Mouse (Mus musculus): ENCODE measurements around the gene Syndig1l. TPM values are rescaled to one million over a fixed set of nuclear protein-coding genes. Genes with fewer than 3 reads are reported as not detected.

Syndig1l gene
- polyA plus RNA-seq (2012; ENCODE audit: insufficient read depth, insufficient read length, missing spikeins), result not detected in 2 replicates

GRCm38 (mm10) chr12:84698319-84699081 lies at the start of gene Syndig1l:
Gene Syndig1l, minus strand, starts transcription at chr12:84698831.
- H3K4me3 ChIP-seq (ENCODE audit: insufficient read depth, low read depth, low read length), result peak within 1 kb of the TSS; percentile 41; the same call in 1 of the 2 replicates

GRCm38 (mm10) chr12:84748134-84748533 lies 49.5 kb upstream of the Syndig1l start:
- Histone ChIP-seq H3K4me3 (ENCODE audit: insufficient read depth, low read depth, low read length) (no peak overlapping the region), H3K4me1 (ENCODE audit: control insufficient read depth, insufficient read depth, insufficient read length, low read length) (no peaks in the 10 kb centered on the region), H3K27ac (replicated peaks; ENCODE audit: low read depth, low read length) (no peak overlapping the region)

More at GRCm38 (mm10) chr12:84698319-84699081, at the start of gene Syndig1l:
- no peaks in the 10 kb centered on the region for H3K4me1 ChIP-seq (ENCODE audit: control insufficient read depth, insufficient read depth, insufficient read length, low read length)
- H3K27ac ChIP-seq (replicated peaks; ENCODE audit: low read depth, low read length), result no peak within 1 kb of the TSS

- Histone ChIP-seq H3K4me3 (ENCODE audit: insufficient read depth, low read depth, low read length) (no peak overlapping the region), H3K4me1 (ENCODE audit: control insufficient read depth, insufficient read depth, insufficient read length, low read length) (no peaks in the 10 kb centered on the region)
Observed at GRCm38 (mm10) chr12:84745700-84746099, 47.1 kb upstream of the Syndig1l start.

GRCm38 (mm10) chr12:84743496-84743895 lies 44.9 kb upstream of the Syndig1l start:
- H3K27ac ChIP-seq (replicated peaks; ENCODE audit: low read depth, low read length), result no peak overlapping the region
- H3K4me1 ChIP-seq (ENCODE audit: control insufficient read depth, insufficient read depth, insufficient read length, low read length), result no peaks in the 10 kb centered on the region
- H3K4me3 ChIP-seq (ENCODE audit: insufficient read depth, low read depth, low read length), result no peak overlapping the region

More at GRCm38 (mm10) chr12:84745700-84746099, 47.1 kb upstream of the Syndig1l start:
- H3K27ac ChIP-seq (replicated peaks; ENCODE audit: low read depth, low read length), result no peak overlapping the region

GRCm38 (mm10) chr12:84733366-84733765 lies 34.7 kb upstream of the Syndig1l start:
- H3K4me1 ChIP-seq (ENCODE audit: control insufficient read depth, insufficient read depth, insufficient read length, low read length), result no peaks in the 10 kb centered on the region
- no peak overlapping the region for H3K27ac ChIP-seq (replicated peaks; ENCODE audit: low read depth, low read length)
- H3K4me3 ChIP-seq (ENCODE audit: insufficient read depth, low read depth, low read length), result no peak overlapping the region

- no peak overlapping the region for H3K27ac ChIP-seq (replicated peaks; ENCODE audit: low read depth, low read length)
- no peaks in the 10 kb centered on the region for H3K4me1 ChIP-seq (ENCODE audit: control insufficient read depth, insufficient read depth, insufficient read length, low read length)
- no peak overlapping the region for H3K4me3 ChIP-seq (ENCODE audit: insufficient read depth, low read depth, low read length)
Observed at GRCm38 (mm10) chr12:84728421-84728820, 29.8 kb upstream of the Syndig1l start.

GRCm38 (mm10) chr12:84727434-84727833 lies 28.8 kb upstream of the Syndig1l start:
- no peak overlapping the region for H3K4me3 ChIP-seq (ENCODE audit: insufficient read depth, low read depth, low read length)
- H3K27ac ChIP-seq (replicated peaks; ENCODE audit: low read depth, low read length), result no peak overlapping the region
- H3K4me1 ChIP-seq (ENCODE audit: control insufficient read depth, insufficient read depth, insufficient read length, low read length), result no peaks in the 10 kb centered on the region

GRCm38 (mm10) chr12:84726986-84727385 lies 28.4 kb upstream of the Syndig1l start:
- H3K4me3 ChIP-seq (ENCODE audit: insufficient read depth, low read depth, low read length), result no peak overlapping the region
- no peaks in the 10 kb centered on the region for H3K4me1 ChIP-seq (ENCODE audit: control insufficient read depth, insufficient read depth, insufficient read length, low read length)
- H3K27ac ChIP-seq (replicated peaks; ENCODE audit: low read depth, low read length), result no peak overlapping the region

GRCm38 (mm10) chr12:84726391-84726790 lies 27.8 kb upstream of the Syndig1l start:
- Histone ChIP-seq H3K4me3 (ENCODE audit: insufficient read depth, low read depth, low read length) (no peak overlapping the region), H3K27ac (replicated peaks; ENCODE audit: low read depth, low read length) (no peak overlapping the region)

GRCm38 (mm10) chr12:84718462-84719244 lies 20.0 kb upstream of the Syndig1l start:
- no peak overlapping the region for H3K4me3 ChIP-seq (ENCODE audit: insufficient read depth, low read depth, low read length)
- no peak overlapping the region for H3K27ac ChIP-seq (replicated peaks; ENCODE audit: low read depth, low read length)
- H3K4me1 ChIP-seq (ENCODE audit: control insufficient read depth, insufficient read depth, insufficient read length, low read length), result no peaks in the 10 kb centered on the region

More at GRCm38 (mm10) chr12:84726391-84726790, 27.8 kb upstream of the Syndig1l start:
- no peaks in the 10 kb centered on the region for H3K4me1 ChIP-seq (ENCODE audit: control insufficient read depth, insufficient read depth, insufficient read length, low read length)

GRCm38 (mm10) chr12:84714578-84714977 lies 15.9 kb upstream of the Syndig1l start:
- Histone ChIP-seq H3K27ac (replicated peaks; ENCODE audit: low read depth, low read length) (no peak overlapping the region), H3K4me1 (ENCODE audit: control insufficient read depth, insufficient read depth, insufficient read length, low read length) (no peaks in the 10 kb centered on the region), H3K4me3 (ENCODE audit: insufficient read depth, low read depth, low read length) (no peak overlapping the region)

GRCm38 (mm10) chr12:84709842-84710439 lies 11.3 kb upstream of the Syndig1l start:
- H3K27ac ChIP-seq (replicated peaks; ENCODE audit: low read depth, low read length), result no peak overlapping the region
- no peak overlapping the region for H3K4me3 ChIP-seq (ENCODE audit: insufficient read depth, low read depth, low read length)
- H3K4me1 ChIP-seq (ENCODE audit: control insufficient read depth, insufficient read depth, insufficient read length, low read length), result no peaks in the 10 kb centered on the region

GRCm38 (mm10) chr12:84707804-84708203 lies 9.2 kb upstream of the Syndig1l start:
- H3K4me1 ChIP-seq (ENCODE audit: control insufficient read depth, insufficient read depth, insufficient read length, low read length), result no peaks in the 10 kb centered on the region
- H3K4me3 ChIP-seq (ENCODE audit: insufficient read depth, low read depth, low read length), result no peak overlapping the region
- no peak overlapping the region for H3K27ac ChIP-seq (replicated peaks; ENCODE audit: low read depth, low read length)

GRCm38 (mm10) chr12:84706886-84707285 lies 8.3 kb upstream of the Syndig1l start:
- Histone ChIP-seq H3K4me3 (ENCODE audit: insufficient read depth, low read depth, low read length) (no peak overlapping the region), H3K4me1 (ENCODE audit: control insufficient read depth, insufficient read depth, insufficient read length, low read length) (no peaks in the 10 kb centered on the region), H3K27ac (replicated peaks; ENCODE audit: low read depth, low read length) (no peak overlapping the region)

GRCm38 (mm10) chr12:84702586-84702985 lies 4.0 kb upstream of the Syndig1l start:
- no peaks in the 10 kb centered on the region for H3K4me1 ChIP-seq (ENCODE audit: control insufficient read depth, insufficient read depth, insufficient read length, low read length)
- H3K4me3 ChIP-seq (ENCODE audit: insufficient read depth, low read depth, low read length), result no peak overlapping the region
- no peak overlapping the region for H3K27ac ChIP-seq (replicated peaks; ENCODE audit: low read depth, low read length)

All from brown adipose tissue, adult 24 weeks (tissue).